Mouse (Mus musculus): ENCODE data around the gene Crybb3. TPM values are rescaled to one million over a fixed set of nuclear protein-coding genes. Genes with fewer than 3 reads are reported as not detected.

The Crybb3 gene
- total RNA-seq, 2 experiments from 2014 or later = not detected

DNA sequence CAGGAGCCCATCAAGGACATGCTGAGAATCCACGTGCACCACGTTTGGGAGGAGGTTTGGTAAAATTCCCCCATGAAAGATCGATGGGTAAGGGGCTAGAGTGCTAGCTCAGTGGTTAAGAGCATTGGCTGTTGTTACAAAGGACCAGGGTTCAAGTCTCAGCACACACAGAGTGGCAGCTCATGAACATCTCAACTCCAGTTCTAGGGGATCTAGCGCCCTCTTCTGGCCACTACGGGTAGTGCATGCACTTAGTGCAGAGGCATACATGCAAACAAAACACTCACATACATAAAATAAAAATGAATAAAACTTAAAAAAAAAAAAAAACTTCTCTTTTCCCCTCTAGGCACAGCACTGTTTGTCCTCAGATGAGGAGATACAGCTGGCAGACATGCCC lies 2.7 kb downstream of the Crybb3 start:
- no peak for ATAC-seq (replicated peaks; ENCODE audit: low FRiP score, low TSS enrichment, poor library complexity, severe bottlenecking)

DNA sequence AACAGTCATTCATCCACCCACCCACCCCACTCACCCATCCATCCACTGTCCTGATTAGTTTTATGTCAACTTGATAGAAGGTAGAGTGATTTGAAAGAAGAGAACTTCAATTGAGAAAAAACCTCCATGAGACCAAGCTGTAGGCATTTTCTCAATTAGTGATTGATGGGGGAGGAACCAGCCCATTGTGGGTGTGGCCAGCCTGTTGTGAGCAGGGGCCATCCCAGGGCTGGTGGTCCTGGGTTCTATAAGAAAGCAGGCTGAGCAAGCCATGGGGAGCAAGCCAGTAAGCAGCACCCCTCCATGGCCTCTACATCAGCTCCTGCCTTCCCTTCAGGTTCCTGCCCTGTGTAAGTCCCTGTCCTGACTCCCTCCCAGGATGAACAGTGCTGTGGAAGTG lies 11.4 kb downstream of the Crybb3 start, which contains the start of gene Crybb2:
Crybb2 (minus strand) TSS at position 101 of the 400 bp plus-strand sequence.
- ATAC-seq (replicated peaks; ENCODE audit: low FRiP score, low TSS enrichment, poor library complexity, severe bottlenecking) = no peak

DNA sequence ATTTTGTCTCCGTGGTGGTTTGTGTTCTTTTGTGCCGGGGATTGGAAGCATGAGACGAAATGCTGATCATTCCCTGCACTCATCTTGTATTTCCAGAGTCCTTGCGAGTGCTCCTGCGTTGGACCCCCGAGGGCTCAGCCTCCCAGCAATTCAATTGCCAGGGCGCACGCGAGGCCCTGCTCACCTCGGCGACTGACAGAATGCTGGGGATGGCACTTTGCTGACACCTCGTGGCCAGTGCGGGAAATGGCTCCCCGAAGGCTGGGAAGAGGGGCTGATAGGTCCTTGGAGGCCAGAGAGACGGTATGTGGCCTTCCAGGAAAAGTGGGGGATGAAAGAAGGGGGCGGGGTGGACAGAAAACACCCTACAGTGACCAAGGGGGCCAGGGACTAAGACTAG lies 27.1 kb downstream of the Crybb3 start:
- peak; percentile 87 for ATAC-seq (replicated peaks; ENCODE audit: low FRiP score, low TSS enrichment, poor library complexity, severe bottlenecking)

DNA sequence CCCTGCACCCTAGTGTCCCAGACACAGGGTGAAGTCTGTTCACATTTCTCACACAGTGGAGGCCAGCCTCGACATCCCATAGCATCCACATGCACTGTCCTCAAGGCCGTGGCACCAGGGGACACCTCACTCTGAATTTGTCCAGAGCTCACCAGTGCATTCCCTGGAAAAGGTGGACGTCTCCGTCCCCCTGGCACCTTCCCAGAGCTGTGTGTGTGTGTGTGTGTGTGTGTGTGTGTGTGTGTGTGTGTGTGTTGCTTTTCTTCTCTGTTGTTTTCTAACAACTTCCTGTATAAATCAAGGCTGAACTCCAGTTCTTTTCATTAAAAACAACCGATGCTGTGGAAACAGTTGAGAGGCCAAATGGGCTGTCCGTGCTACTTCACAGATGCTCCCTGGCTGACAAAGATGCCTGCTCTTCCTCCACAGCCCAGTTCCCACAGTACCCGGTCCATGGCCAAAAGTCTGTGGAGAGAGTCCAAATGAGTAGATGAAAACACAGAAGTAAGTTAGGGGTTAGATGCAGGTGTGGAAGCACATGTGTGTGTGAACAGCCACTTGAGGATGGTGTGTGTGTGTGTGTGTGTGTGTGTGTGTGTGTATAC lies 30.7 kb downstream of the Crybb3 start:
- no peak for ATAC-seq (replicated peaks; ENCODE audit: low FRiP score, low TSS enrichment, poor library complexity, severe bottlenecking)

DNA sequence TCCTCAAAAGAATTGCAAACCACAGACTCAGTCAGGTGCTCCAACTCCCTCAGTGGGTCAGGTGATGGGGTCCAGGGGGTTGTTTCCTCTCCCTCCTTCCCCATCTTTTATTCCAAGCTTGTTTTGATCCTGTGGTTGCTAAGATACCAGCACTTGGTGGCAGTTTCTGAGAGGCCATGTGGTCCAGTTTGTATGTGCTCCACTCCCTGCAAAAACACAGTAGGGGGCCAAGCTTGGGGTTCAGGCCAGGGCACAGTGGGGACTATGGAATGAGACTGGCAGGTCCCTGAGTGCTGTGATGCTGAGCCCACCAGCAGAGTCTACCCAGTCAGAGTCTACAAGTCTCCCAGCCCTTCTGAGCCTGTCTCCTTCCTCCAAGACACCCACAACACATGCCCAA lies 31.5 kb downstream of the Crybb3 start:
- no peak for ATAC-seq (replicated peaks; ENCODE audit: low FRiP score, low TSS enrichment, poor library complexity, severe bottlenecking)

DNA sequence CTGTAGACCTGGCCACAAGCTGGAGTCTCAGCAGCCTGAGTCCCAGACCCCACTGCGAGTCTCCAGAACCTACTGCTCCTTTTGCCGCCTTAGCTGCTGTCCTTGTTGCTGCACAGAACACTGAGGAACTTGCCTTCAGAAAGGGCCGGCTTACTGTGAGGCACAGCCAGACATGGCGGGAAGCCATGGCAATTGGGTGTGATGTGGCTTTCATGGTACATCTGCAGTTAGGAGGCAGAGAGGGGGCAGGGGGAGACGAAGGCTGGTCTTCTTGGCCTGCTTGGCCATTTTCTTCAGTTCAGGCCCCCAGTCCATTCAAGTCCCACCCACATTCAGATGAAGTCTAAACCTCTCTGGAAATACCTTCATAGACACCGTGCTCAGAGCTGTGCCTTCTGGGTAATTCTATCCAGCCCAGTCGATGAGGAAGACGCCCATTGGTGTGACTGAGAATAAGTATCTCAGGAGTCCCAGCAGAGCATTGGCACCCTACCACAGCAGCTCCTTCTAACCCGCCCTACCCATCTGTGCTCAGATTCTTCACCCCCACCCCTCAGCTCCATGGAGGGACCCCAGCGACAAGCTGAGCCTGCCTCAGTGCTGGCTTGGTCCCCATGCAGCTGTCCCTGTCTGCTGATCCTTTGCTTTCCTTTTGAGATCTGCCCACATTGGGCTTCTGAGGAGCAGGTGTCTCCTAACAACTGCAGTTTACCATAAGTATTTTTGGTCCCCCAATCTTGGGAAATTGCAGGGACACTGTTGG lies 35.7 kb downstream of the Crybb3 start:
- no peak for ATAC-seq (replicated peaks; ENCODE audit: low FRiP score, low TSS enrichment, poor library complexity, severe bottlenecking)

DNA sequence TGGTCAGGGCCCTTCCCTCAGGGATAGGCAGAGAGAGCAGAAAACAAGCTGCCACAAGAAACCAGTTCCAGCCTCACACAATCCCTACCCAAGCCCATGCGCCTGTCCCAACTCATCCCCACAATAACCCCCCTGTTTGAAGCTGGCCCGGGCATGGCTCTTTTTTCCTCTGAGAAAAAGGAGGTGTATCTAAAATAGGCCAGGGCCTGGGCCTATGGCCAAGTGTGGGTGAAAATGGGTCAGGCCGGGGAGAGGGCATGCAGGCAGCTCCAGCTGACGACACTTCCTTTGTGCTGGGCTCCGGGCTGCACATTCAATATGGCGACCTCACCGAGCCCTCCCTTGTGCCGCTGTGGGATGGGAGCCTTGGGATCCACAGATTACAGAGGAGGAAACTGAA lies 37.9 kb downstream of the Crybb3 start:
- ATAC-seq (replicated peaks; ENCODE audit: low FRiP score, low TSS enrichment, poor library complexity, severe bottlenecking) = no peak

DNA sequence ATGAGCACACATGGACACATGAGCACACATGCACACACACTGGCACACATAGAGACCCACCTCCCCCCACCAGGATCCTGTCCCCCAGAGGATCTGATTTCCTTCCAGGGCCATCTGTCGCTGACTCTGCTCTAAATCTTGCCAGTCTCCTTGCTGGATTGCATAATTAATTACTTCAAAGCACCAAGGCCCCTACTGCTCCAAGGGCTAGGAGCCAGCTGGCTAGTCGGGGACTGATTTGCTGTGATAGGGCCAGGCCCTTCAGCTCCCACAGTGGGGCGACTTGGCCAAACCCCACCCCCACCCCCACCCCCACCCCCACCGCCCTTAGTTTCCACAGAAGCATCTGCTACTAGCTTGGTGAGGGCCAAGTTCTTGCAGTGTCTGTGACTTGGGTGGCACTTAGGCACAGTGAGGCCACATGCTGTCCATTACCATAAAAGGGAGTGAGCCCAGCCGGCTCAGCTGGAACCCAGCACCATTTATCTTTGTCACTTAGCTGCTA lies 39.8 kb downstream of the Crybb3 start:
- no peak for ATAC-seq (replicated peaks; ENCODE audit: low FRiP score, low TSS enrichment, poor library complexity, severe bottlenecking)

DNA sequence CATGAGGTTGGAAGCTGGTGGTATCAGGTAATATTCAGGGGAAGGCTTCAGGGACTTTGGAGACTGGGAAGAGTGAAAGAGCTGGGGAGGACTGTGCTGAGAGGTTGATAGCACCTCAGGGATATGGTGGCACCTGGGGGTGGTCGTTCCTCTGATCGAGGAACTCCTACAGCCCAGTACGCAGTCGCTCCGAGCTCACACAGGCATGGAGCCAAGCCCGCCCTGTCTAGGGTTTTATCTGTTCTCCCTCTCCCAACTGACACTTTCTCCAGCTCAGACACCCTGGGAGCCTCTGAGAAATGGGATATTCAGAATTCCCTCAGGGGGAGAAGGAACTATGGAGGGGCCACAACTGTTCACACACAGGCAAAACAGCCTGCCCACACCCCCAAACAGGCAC lies 40.6 kb downstream of the Crybb3 start:
- ATAC-seq (replicated peaks; ENCODE audit: low FRiP score, low TSS enrichment, poor library complexity, severe bottlenecking) = peak; percentile 45; the same call in 1 of the 2 replicates

DNA sequence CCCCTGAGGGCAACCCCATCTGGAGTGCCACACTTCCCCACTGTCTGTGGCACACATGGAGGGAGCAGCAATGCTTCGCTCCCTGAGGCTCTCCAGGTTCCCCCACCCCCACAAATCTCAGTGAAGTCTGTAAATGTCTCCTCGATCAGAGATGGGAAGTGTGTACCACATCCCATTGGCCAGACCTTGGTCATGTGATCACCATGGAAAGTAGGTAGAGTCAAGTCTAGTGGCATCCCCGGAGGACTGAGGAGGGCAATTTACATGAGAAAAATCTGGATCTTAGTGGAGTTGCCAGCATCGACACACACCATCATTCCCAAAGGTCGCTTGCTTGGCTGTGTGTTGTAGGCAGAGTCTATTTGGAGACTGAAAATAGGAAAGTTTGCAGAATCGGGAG lies 42.8 kb downstream of the Crybb3 start:
- ATAC-seq (replicated peaks; ENCODE audit: low FRiP score, low TSS enrichment, poor library complexity, severe bottlenecking) = no peak

DNA sequence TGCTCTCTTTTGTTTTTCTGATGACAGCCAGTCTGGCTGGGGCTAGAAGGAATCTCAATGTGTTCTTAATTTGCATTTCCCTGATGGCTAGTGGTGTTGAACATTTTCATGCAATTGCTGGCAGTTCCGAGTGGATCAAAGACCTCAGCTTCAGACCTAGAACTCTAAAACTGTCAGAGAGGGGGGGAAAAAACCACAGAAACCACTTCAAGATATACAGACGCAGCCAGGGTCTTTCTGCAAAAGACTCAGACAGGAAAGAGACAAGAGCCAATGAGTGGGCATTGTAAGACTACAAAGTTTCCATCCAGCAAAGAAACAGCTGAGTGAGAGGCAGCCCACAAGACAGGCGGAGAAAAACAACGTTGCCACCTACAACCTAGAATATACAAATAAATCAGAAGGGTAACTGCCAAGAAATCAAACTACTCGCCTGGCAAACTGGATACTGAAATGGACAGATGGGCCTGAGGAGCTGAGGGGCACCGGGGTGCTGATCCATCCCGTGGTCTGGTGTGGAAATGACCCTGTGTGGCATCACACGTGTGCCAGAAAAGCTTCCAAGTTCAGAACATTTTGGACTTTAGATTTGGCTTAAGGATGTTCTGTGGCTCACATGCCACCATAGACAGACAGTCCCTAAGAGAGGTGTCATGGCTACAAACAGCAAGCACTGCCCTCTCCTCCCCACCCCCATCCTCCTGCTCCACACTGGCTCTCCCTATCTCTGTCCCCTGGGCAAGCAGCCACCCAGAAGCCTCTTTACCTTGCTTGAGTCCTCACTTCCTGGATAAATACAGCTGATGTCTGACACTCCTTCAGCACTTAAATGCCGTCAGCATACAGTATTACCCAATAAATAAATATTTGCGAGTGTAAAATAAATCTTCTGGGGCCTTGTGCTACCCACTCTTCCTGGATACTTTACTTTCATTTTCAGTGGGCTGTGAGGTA lies 46.0 kb downstream of the Crybb3 start:
- peak; percentile 62 for ATAC-seq (replicated peaks; ENCODE audit: low FRiP score, low TSS enrichment, poor library complexity, severe bottlenecking)

DNA sequence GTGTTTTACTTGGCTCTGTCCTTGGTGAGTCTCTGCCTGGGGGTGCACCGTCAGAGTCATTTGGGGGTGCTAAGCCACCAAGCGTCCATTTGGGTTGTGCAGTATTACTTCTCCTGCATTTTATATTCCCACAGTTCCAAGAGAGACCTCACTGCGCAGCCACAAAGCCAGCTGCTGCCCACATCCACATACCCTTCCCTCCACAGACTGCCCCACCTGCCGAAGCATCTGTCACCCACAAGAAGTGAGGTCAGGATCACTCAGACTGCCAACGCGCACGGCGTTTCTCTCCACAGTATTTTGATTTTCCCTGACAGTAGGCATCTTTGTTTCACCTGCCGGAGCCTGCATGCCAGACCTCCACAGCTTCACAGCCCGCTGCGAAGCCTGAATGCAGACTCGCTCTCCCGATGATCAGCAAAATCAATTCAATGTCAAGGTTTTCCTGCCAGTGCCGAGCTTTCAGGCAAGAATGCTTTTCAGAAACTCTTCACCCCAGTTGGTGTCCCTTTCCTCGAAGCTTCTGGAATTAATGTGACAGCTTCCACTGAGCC lies 50.1 kb downstream of the Crybb3 start:
- no peak for ATAC-seq (replicated peaks; ENCODE audit: low FRiP score, low TSS enrichment, poor library complexity, severe bottlenecking)

DNA sequence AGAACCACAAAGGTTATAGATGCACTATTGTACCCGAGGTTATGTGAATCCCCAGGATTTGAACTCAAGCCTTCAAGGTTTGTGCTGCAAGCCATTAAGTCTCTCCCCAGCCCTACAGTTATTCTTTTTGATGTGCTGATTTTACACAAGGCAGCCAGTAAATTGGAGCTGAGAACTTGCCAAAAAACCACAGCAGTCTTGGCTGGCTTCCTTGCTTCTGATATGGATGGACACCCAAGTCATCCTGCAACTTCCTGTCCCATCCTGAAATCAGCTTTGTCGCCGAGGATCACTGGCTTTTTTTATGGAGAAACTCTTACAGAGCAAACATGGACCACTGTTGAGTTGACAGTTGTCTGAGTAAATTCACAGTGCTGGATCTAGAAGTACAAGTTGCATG lies 51.3 kb downstream of the Crybb3 start:
- no peak for ATAC-seq (replicated peaks; ENCODE audit: low FRiP score, low TSS enrichment, poor library complexity, severe bottlenecking)

DNA sequence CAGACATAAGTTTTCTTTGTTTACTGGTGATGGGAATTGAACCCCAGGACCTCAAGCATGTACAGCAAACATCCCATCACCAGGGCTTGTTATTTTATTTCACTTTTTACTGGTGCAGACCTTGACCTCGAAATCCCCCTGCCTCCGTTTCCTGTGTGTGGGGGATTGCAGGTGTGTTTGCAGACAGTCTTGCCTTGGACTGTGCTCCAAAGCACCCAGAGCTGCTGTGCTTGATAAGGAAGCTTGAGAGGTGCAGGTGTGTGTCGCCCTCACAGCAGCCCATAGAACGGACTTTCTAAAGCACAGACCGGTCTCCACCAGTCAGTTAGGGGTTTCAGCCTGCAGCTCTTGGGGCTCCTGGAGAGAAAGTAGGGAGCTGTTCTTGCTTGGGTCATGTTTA lies 54.7 kb downstream of the Crybb3 start:
- no peak for ATAC-seq (replicated peaks; ENCODE audit: low FRiP score, low TSS enrichment, poor library complexity, severe bottlenecking)

Other genes with a start within 250 kb of the Crybb3 start
- not detected in 2 replicates for gene Myo18b, start 185.2 kb downstream of the Crybb3 start, total RNA-seq (2014; fragmentation: Nextera tagmentation)
- gene Myo18b, start 185.2 kb downstream of the Crybb3 start, total RNA-seq (2017) = not detected in 2 replicates
- gene Grk3, start 65.8 kb downstream of the Crybb3 start, total RNA-seq (2014; fragmentation: Nextera tagmentation) = 9.7 and 25.0 TPM in 2 replicates
- gene Grk3, start 65.8 kb downstream of the Crybb3 start, total RNA-seq (2017) = 11.7 and 18.7 TPM in 2 replicates
- gene Crybb2, start 11.5 kb downstream of the Crybb3 start, total RNA-seq (2014; fragmentation: Nextera tagmentation) = not detected in 2 replicates
- gene Crybb2, start 11.5 kb downstream of the Crybb3 start, total RNA-seq (2017) = not detected in 2 replicates
- gene 2900026A02Rik, start 139.7 kb upstream of the Crybb3 start, total RNA-seq (2014; fragmentation: Nextera tagmentation) = 9.9 and 12.3 TPM in 2 replicates
- gene 2900026A02Rik, start 139.7 kb upstream of the Crybb3 start, total RNA-seq (2017) = 5.8 and 6.8 TPM in 2 replicates
- not detected in 2 replicates for gene Tmem211, start 145.3 kb upstream of the Crybb3 start, total RNA-seq (2014; fragmentation: Nextera tagmentation)
- gene Tmem211, start 145.3 kb upstream of the Crybb3 start, total RNA-seq (2017) = not detected in 2 replicates
- gene Sgsm1, start 229.2 kb upstream of the Crybb3 start, total RNA-seq (2014; fragmentation: Nextera tagmentation) = 0.46 TPM in 1 of 2 replicates, not detected in the other
- gene Sgsm1, start 229.2 kb upstream of the Crybb3 start, total RNA-seq (2017) = 7.7 TPM in 1 of 2 replicates, not detected in the other

All from megakaryocyte-erythroid progenitor cell, adult 5-6 weeks (primary cell).